Mouse (Mus musculus) heart, embryonic 12.5 days (tissue): Measurements from ENCODE around the gene Serac1. TPM values are rescaled to one million over a fixed set of nuclear protein-coding genes. Genes with fewer than 3 reads are reported as not detected.

Source experiments
- ATAC-seq: fragments of 200-750 bp; cut with Nextera tagmentation; 2 replicates; pipeline ENCODE4 v1.8.0; 2017; ENCODE audit warnings: moderate TSS enrichment, moderate library complexity; ENCODE audit not compliant: insufficient number of reproducible peaks, low FRiP score
- H3K27ac ChIP-seq: fragments of 300-500 bp; sonication (generic); 2 replicates; pipeline ENCODE4 v1.5.1; 2016; ENCODE audit warnings: mild to moderate bottlenecking, moderate library complexity; ENCODE audit not compliant: poor library complexity, severe bottlenecking
- H3K27me3 ChIP-seq: fragments of 300-500 bp; sonication (generic); replicated peaks from 2 replicates; pipeline ENCODE4 v1.6.1; 2016; ENCODE audit warnings: mild to moderate bottlenecking, moderate library complexity
- H3K36me3 ChIP-seq: fragments of 300-500 bp; sonication (generic); 2 replicates; pipeline ENCODE4 v1.6.1; 2016; ENCODE audit warnings: mild to moderate bottlenecking, moderate library complexity
- H3K4me1 ChIP-seq: fragments of 300-500 bp; sonication (generic); replicated peaks from 2 replicates; pipeline ENCODE4 v1.6.1; 2016; ENCODE audit warnings: mild to moderate bottlenecking
- H3K4me2 ChIP-seq: fragments of 300-500 bp; sonication (generic); 2 replicates; pipeline ENCODE4 v1.6.1; 2016; ENCODE audit warnings: mild to moderate bottlenecking, moderate library complexity
- H3K4me3 ChIP-seq: fragments of 300-500 bp; sonication (generic); 2 replicates; pipeline ENCODE4 v1.5.1; 2016; ENCODE audit warnings: mild to moderate bottlenecking
- H3K9ac ChIP-seq: fragments of 300-500 bp; sonication (generic); 2 replicates; pipeline ENCODE4 v1.6.1; 2016; ENCODE audit warnings: mild to moderate bottlenecking, moderate library complexity
- H3K9me3 ChIP-seq: fragments of 300-500 bp; sonication (generic); replicated peaks from 2 replicates; pipeline ENCODE4 v1.6.1; 2016; ENCODE audit warnings: mild to moderate bottlenecking, moderate library complexity
- WGBS: fragments of 180-500 bp; shearing (Covaris S2); methylation state at CpG from one replicate; pipeline ENCODE4 v1.1.7; 2016; 5-methylcytosine and 5-hydroxymethylcytosine counted together
- polyA plus RNA-seq: library from polyadenylated mRNA; unstranded; fragments of >200 nt; fragmentation: Nextera tagmentation; extraction: Ambion mirVana; gene quantifications from 2 replicates; pipeline ENCODE4 v1.2.1, GENCODE M21; 2016

Serac1 gene
- polyA plus RNA-seq, 1 experiment from 2014 or later, result 5.1 TPM

- Histone ChIP-seq H3K9me3 (no peaks in the 10 kb centered on the region), H3K27ac (no peak overlapping the region), H3K27me3 (no peaks in the 10 kb centered on the region), H3K36me3 (peaks cover 19% of the 10 kb centered on the region), H3K4me1 (peaks cover 30% of the 10 kb centered on the region), H3K9ac (no peak overlapping the region), H3K4me3 (no peak overlapping the region), H3K4me2 (no peak overlapping the region)
- 32% methylated on average over 2 of the region's 2 CpGs for WGBS
- ATAC-seq, result no peak
Observed at GRCm38 (mm10) chr17:6019776-6020175, 59.8 kb downstream of the Serac1 start.

- Histone ChIP-seq H3K27ac (no peak overlapping the region), H3K4me1 (peaks cover 38% of the 10 kb centered on the region), H3K27me3 (no peaks in the 10 kb centered on the region), H3K4me3 (no peak overlapping the region), H3K4me2 (no peak overlapping the region), H3K9ac (no peak overlapping the region), H3K9me3 (no peaks in the 10 kb centered on the region), H3K36me3 (peaks cover 12% of the 10 kb centered on the region; the same call in 1 of the 2 replicates)
- no peak for ATAC-seq
- WGBS, result 77% methylated on average over 4 of the region's 4 CpGs
Observed at GRCm38 (mm10) chr17:6018348-6018747, 61.2 kb downstream of the Serac1 start.

GRCm38 (mm10) chr17:6017268-6017667 lies 62.3 kb downstream of the Serac1 start:
- no peak overlapping the region for H3K27ac ChIP-seq
- H3K9me3 ChIP-seq, result no peaks in the 10 kb centered on the region
- no peak for ATAC-seq
- peaks cover 43% of the 10 kb centered on the region for H3K4me1 ChIP-seq
- H3K9ac ChIP-seq, result no peak overlapping the region
- peaks cover 3% of the 10 kb centered on the region; the same call in 1 of the 2 replicates for H3K36me3 ChIP-seq
- H3K4me2 ChIP-seq, result no peak overlapping the region
- no peak overlapping the region for H3K4me3 ChIP-seq
- WGBS, result 66% methylated on average over 12 of the region's 12 CpGs
- no peaks in the 10 kb centered on the region for H3K27me3 ChIP-seq

GRCm38 (mm10) chr17:6016213-6016780 lies 63.2 kb downstream of the Serac1 start:
- Histone ChIP-seq H3K27me3 (no peaks in the 10 kb centered on the region), H3K4me1 (peaks cover 43% of the 10 kb centered on the region), H3K4me3 (no peak overlapping the region), H3K36me3 (no peaks in the 10 kb centered on the region), H3K9me3 (no peaks in the 10 kb centered on the region), H3K27ac (peak overlapping the region; percentile 5; the same call in 1 of the 2 replicates), H3K9ac (no peak overlapping the region), H3K4me2 (no peak overlapping the region)
- 39% methylated on average over 7 of the region's 7 CpGs for WGBS
- ATAC-seq, result peak; percentile 66

GRCm38 (mm10) chr17:6014985-6015384 lies 64.6 kb downstream of the Serac1 start:
- no peaks in the 10 kb centered on the region for H3K27me3 ChIP-seq
- no peak overlapping the region for H3K4me2 ChIP-seq
- 85% methylated on average over 4 of the region's 4 CpGs for WGBS
- H3K4me1 ChIP-seq, result peaks cover 38% of the 10 kb centered on the region
- no peak overlapping the region for H3K9ac ChIP-seq
- no peak for ATAC-seq
- H3K36me3 ChIP-seq, result peaks cover 9% of the 10 kb centered on the region; the same call in 1 of the 2 replicates
- no peaks in the 10 kb centered on the region for H3K9me3 ChIP-seq
- H3K27ac ChIP-seq, result no peak overlapping the region
- no peak overlapping the region for H3K4me3 ChIP-seq

GRCm38 (mm10) chr17:6013079-6013478 lies 66.5 kb downstream of the Serac1 start:
- Histone ChIP-seq H3K4me2 (no peak overlapping the region), H3K27me3 (no peaks in the 10 kb centered on the region), H3K9ac (no peak overlapping the region), H3K36me3 (peaks cover 16% of the 10 kb centered on the region; the same call in 1 of the 2 replicates), H3K4me3 (no peak overlapping the region), H3K27ac (no peak overlapping the region), H3K4me1 (peaks cover 46% of the 10 kb centered on the region), H3K9me3 (no peaks in the 10 kb centered on the region)
- no peak for ATAC-seq
- 67% methylated on average over 4 of the region's 4 CpGs for WGBS

- Histone ChIP-seq H3K9ac (no peak overlapping the region), H3K4me2 (no peak overlapping the region), H3K27me3 (no peaks in the 10 kb centered on the region), H3K4me3 (no peak overlapping the region), H3K36me3 (peaks cover 16% of the 10 kb centered on the region; the same call in 1 of the 2 replicates), H3K4me1 (peaks cover 55% of the 10 kb centered on the region), H3K27ac (no peak overlapping the region), H3K9me3 (no peaks in the 10 kb centered on the region)
- 85% methylated on average over 4 of the region's 4 CpGs for WGBS
- no peak for ATAC-seq
Observed at GRCm38 (mm10) chr17:6009606-6010005, 69.9 kb downstream of the Serac1 start.

GRCm38 (mm10) chr17:6008590-6008989 lies 71.0 kb downstream of the Serac1 start:
- H3K9me3 ChIP-seq, result no peaks in the 10 kb centered on the region
- WGBS, result 53% methylated on average over 11 of the region's 11 CpGs
- H3K4me1 ChIP-seq, result peaks cover 51% of the 10 kb centered on the region
- ATAC-seq, result no peak
- H3K4me3 ChIP-seq, result no peak overlapping the region
- H3K9ac ChIP-seq, result no peak overlapping the region
- H3K27me3 ChIP-seq, result no peaks in the 10 kb centered on the region
- H3K27ac ChIP-seq, result no peak overlapping the region
- H3K36me3 ChIP-seq, result peaks cover 16% of the 10 kb centered on the region; the same call in 1 of the 2 replicates
- H3K4me2 ChIP-seq, result no peak overlapping the region

GRCm38 (mm10) chr17:6007902-6008301 lies 71.6 kb downstream of the Serac1 start:
- no peak for ATAC-seq
- 74% methylated on average over 9 of the region's 9 CpGs for WGBS
- no peak overlapping the region for H3K27ac ChIP-seq
- no peak overlapping the region for H3K4me3 ChIP-seq
- peaks cover 19% of the 10 kb centered on the region; the same call in 1 of the 2 replicates for H3K36me3 ChIP-seq
- no peaks in the 10 kb centered on the region for H3K27me3 ChIP-seq
- no peak overlapping the region for H3K4me2 ChIP-seq
- peaks cover 51% of the 10 kb centered on the region for H3K4me1 ChIP-seq
- no peak overlapping the region for H3K9ac ChIP-seq
- no peaks in the 10 kb centered on the region for H3K9me3 ChIP-seq

GRCm38 (mm10) chr17:6007101-6007780 lies 72.3 kb downstream of the Serac1 start:
- H3K27ac ChIP-seq, result no peak overlapping the region

GRCm38 (mm10) chr17:6005638-6006471 lies 73.7 kb downstream of the Serac1 start:
- no peaks in the 10 kb centered on the region for H3K9me3 ChIP-seq
- H3K4me2 ChIP-seq, result peak overlapping the region; percentile 18; the same call in 1 of the 2 replicates
- WGBS, result 35% methylated on average over 14 of the region's 14 CpGs
- H3K4me1 ChIP-seq, result peaks cover 70% of the 10 kb centered on the region
- no peak overlapping the region for H3K9ac ChIP-seq
- H3K27ac ChIP-seq, result peak overlapping the region; percentile 65
- no peaks in the 10 kb centered on the region for H3K27me3 ChIP-seq
- ATAC-seq, result peak; percentile 56
- H3K36me3 ChIP-seq, result peaks cover 18% of the 10 kb centered on the region; the same call in 1 of the 2 replicates
- H3K4me3 ChIP-seq, result no peak overlapping the region

More at GRCm38 (mm10) chr17:6007101-6007780, 72.3 kb downstream of the Serac1 start:
- H3K9ac ChIP-seq, result no peak overlapping the region
- H3K9me3 ChIP-seq, result no peaks in the 10 kb centered on the region
- H3K36me3 ChIP-seq, result peaks cover 19% of the 10 kb centered on the region; the same call in 1 of the 2 replicates
- WGBS, result 83% methylated on average over 5 of the region's 5 CpGs
- H3K4me1 ChIP-seq, result peaks cover 57% of the 10 kb centered on the region
- H3K4me3 ChIP-seq, result no peak overlapping the region
- H3K4me2 ChIP-seq, result no peak overlapping the region
- ATAC-seq, result no peak
- no peaks in the 10 kb centered on the region for H3K27me3 ChIP-seq
